Mouse (Mus musculus) liver, embryonic 11.5 days (tissue): ENCODE results near the gene Myog. TPM values are rescaled to one million over a fixed set of nuclear protein-coding genes. Genes with fewer than 3 reads are reported as not detected.

Experiments
- ATAC-seq: fragments of 200-750 bp; cut with Nextera tagmentation; replicated peaks from 2 replicates; pipeline ENCODE4 v1.8.0; 2017; ENCODE audit warnings: moderate number of reproducible peaks, mild to moderate bottlenecking, moderate TSS enrichment, moderate library complexity; ENCODE audit not compliant: low FRiP score
- DNase-seq: peaks from one replicate; pipeline ENCODE4 v3.0.0-alpha.2; 2017; ENCODE audit warnings: low spot score
- H3K27ac ChIP-seq: fragments of 300-500 bp; sonication (generic); 2 replicates; pipeline ENCODE4 v1.5.1; 2014; ENCODE audit warnings: mild to moderate bottlenecking, low read depth, low read length, control low read depth
- H3K27me3 ChIP-seq: fragments of 300-500 bp; sonication (generic); replicated peaks from 2 replicates; pipeline ENCODE4 v1.6.1; 2014; ENCODE audit warnings: low read length, mixed read lengths; ENCODE audit not compliant: control insufficient read depth, insufficient read depth
- H3K36me3 ChIP-seq: fragments of 300-500 bp; sonication (generic); 2 replicates; pipeline ENCODE4 v1.6.1; 2014; ENCODE audit warnings: mild to moderate bottlenecking, low read length, moderate library complexity, mixed read lengths; ENCODE audit not compliant: control insufficient read depth, insufficient read depth
- H3K4me1 ChIP-seq: fragments of 300-500 bp; sonication (generic); replicated peaks from 2 replicates; pipeline ENCODE4 v1.6.1; 2014; ENCODE audit warnings: low read length, mixed read lengths; ENCODE audit not compliant: control insufficient read depth, insufficient read depth
- H3K4me2 ChIP-seq: fragments of 300-500 bp; sonication (generic); 2 replicates; pipeline ENCODE4 v1.6.1; 2014; ENCODE audit warnings: mild to moderate bottlenecking, control low read depth, moderate library complexity
- H3K4me3 ChIP-seq: fragments of 300-500 bp; sonication (generic); 2 replicates; pipeline ENCODE4 v1.5.1; 2014; ENCODE audit warnings: low read depth, low read length, control low read depth
- H3K9ac ChIP-seq: fragments of 300-500 bp; sonication (generic); 2 replicates; pipeline ENCODE4 v1.6.1; 2014; ENCODE audit warnings: low read depth, low read length, control low read depth
- H3K9me3 ChIP-seq: fragments of 300-500 bp; sonication (generic); 2 replicates; pipeline ENCODE4 v1.6.1; 2016; ENCODE audit warnings: low read length, inconsistent platforms, mixed read lengths; ENCODE audit not compliant: control insufficient read depth
- WGBS: fragments of 180-500 bp; shearing (Covaris S2); extraction: QIAGEN DNeasy Blood & Tissue Kit; methylation state at CpG from one replicate; pipeline ENCODE4 v1.1.7; 2014; 5-methylcytosine and 5-hydroxymethylcytosine counted together
- polyA plus RNA-seq: library from polyadenylated mRNA; unstranded; fragments of >200 nt; fragmentation: Nextera tagmentation; extraction: Ambion mirVana; gene quantifications from 2 replicates; pipeline ENCODE4 v1.2.1, GENCODE M21; 2014

The Myog gene
- polyA plus RNA-seq, 1 experiment from 2014 or later: 5.2 TPM

GRCm38 (mm10) chr1:134291555-134291954 lies 1.8 kb downstream of the Myog start:
- H3K27ac ChIP-seq: no peak overlapping the region
- H3K36me3 ChIP-seq: no peaks in the 10 kb centered on the region
- no peaks in the 10 kb centered on the region for H3K4me1 ChIP-seq
- no peaks in the 10 kb centered on the region for H3K9me3 ChIP-seq
- ATAC-seq (no peak), DNase-seq (no peak)
- H3K4me3 ChIP-seq: no peak overlapping the region
- WGBS: 78% methylated on average over 8 of the region's 8 CpGs
- no peaks in the 10 kb centered on the region for H3K27me3 ChIP-seq
- no peak overlapping the region for H3K4me2 ChIP-seq
- no peak overlapping the region for H3K9ac ChIP-seq

DNA sequence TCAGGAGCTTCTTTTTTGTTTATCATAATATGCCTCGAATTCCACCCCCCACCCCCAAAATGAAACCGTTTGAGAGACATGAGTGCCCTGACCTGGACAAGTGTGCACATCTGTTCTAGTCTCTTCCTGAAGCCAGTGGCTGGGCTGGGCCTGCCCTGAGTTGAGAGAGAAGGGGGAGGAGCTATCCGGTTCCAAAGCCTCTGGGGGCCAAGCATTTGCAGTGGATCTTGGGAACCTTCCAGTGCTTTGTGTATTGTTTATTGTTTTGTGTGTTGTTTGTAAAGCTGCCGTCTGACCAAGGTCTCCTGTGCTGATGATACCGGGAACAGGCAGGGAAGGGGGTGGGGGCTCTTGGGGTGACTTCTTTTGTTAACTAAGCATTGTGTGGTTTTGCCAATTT lies 2.3 kb downstream of the Myog start:
- Histone ChIP-seq H3K4me3 (no peak overlapping the region), H3K27ac (no peak overlapping the region), H3K36me3 (no peaks in the 10 kb centered on the region), H3K4me2 (no peak overlapping the region), H3K9me3 (no peaks in the 10 kb centered on the region), H3K4me1 (no peaks in the 10 kb centered on the region), H3K9ac (no peak overlapping the region), H3K27me3 (peaks cover under 1% of the 10 kb centered on the region; the same call in 1 of the 2 replicates)
- ATAC-seq (no peak), DNase-seq (no peak)
- WGBS: 34% methylated on average over 5 of the region's 5 CpGs

GRCm38 (mm10) chr1:134292601-134293000 lies 2.8 kb downstream of the Myog start:
- Histone ChIP-seq H3K4me2 (no peak overlapping the region), H3K4me3 (no peak overlapping the region), H3K27me3 (peaks cover 6% of the 10 kb centered on the region), H3K4me1 (no peaks in the 10 kb centered on the region), H3K9me3 (no peaks in the 10 kb centered on the region), H3K9ac (no peak overlapping the region), H3K36me3 (0 out of 2 replicates have a peak, but pooled peaks cover 2% of the 10 kb centered on the region), H3K27ac (no peak overlapping the region)
- DNase-seq (no peak), ATAC-seq (no peak)
- WGBS: 64% methylated on average over 9 of the region's 9 CpGs

GRCm38 (mm10) chr1:134293276-134293675 lies 3.5 kb downstream of the Myog start:
- peaks cover under 1% of the 10 kb centered on the region for H3K4me1 ChIP-seq
- WGBS: 78% methylated on average over 7 of the region's 7 CpGs
- H3K4me2 ChIP-seq: no peak overlapping the region
- no peak overlapping the region for H3K4me3 ChIP-seq
- H3K27me3 ChIP-seq: peaks cover 12% of the 10 kb centered on the region
- DNase-seq (no peak), ATAC-seq (no peak)
- no peaks in the 10 kb centered on the region for H3K9me3 ChIP-seq
- no peak overlapping the region for H3K27ac ChIP-seq
- 0 out of 2 replicates have a peak, but pooled peaks cover 2% of the 10 kb centered on the region for H3K36me3 ChIP-seq
- H3K9ac ChIP-seq: no peak overlapping the region

GRCm38 (mm10) chr1:134293738-134294604 lies 4.2 kb downstream of the Myog start:
- Histone ChIP-seq H3K9me3 (no peaks in the 10 kb centered on the region), H3K4me1 (peaks cover 3% of the 10 kb centered on the region), H3K36me3 (0 out of 2 replicates have a peak, but pooled peaks cover 2% of the 10 kb centered on the region), H3K4me2 (no peak overlapping the region), H3K9ac (no peak overlapping the region), H3K27me3 (peaks cover 19% of the 10 kb centered on the region), H3K27ac (no peak overlapping the region), H3K4me3 (no peak overlapping the region)
- ATAC-seq (no peak), DNase-seq (no peak)
- WGBS: 76% methylated on average over 3 of the region's 3 CpGs

- Histone ChIP-seq H3K36me3 (0 out of 2 replicates have a peak, but pooled peaks cover 2% of the 10 kb centered on the region), H3K9ac (no peak overlapping the region), H3K4me3 (no peak overlapping the region), H3K4me1 (peaks cover 3% of the 10 kb centered on the region), H3K4me2 (no peak overlapping the region), H3K9me3 (no peaks in the 10 kb centered on the region), H3K27me3 (peaks cover 33% of the 10 kb centered on the region), H3K27ac (no peak overlapping the region)
- DNase-seq: no peak
- no peak for ATAC-seq
- WGBS: 92% methylated on average over 8 of the region's 8 CpGs
These were observed 7.5 kb downstream of the Myog start for GRCm38 (mm10) chr1:134297265-134297664.

DNA sequence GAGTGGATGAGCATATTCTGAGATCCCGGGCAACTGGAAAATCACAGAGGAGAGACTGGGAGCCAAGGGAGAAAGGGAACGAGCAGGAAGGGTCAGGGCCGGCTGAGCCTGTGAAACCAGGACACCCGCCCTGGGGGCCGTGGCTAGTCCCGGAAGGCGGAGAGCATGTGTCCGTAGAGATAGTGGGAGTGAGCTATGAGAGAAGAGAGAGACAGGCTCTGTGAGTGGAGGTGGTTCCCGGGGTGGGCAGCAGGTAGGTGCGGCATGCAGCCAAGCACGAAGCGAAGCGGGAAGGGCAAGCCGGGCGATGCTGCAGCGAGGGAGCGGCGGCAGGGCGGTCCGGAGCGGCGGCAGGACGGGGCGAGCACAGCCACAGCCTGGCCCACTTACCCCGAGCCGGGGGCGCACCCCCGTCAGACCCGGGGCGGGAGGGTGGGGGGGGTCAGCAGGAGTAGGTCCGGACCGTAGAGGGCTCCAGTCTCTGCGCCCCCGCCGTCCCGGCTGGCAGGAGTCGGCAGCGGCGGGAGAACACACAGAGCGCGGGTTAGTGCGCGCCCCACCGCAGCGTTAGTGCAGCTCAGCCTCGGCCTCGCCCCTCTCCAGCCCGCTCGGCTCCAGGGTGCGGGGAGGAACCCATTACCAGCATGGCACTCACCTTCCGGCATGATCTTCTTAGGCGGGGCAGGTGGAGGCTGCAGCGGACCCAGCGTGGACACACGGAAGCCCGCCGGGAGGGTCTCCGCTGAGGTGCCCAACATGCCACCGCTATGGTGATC lies 9.0 kb downstream of the Myog start:
- Histone ChIP-seq H3K27ac (no peak overlapping the region), H3K9me3 (no peaks in the 10 kb centered on the region), H3K4me3 (peak overlapping the region; percentile 58), H3K4me1 (peaks cover 6% of the 10 kb centered on the region), H3K27me3 (peaks cover 33% of the 10 kb centered on the region), H3K4me2 (peak overlapping the region; percentile 84), H3K9ac (peak overlapping the region; percentile 50), H3K36me3 (0 out of 2 replicates have a peak, but pooled peaks cover 2% of the 10 kb centered on the region)
- DNase-seq (peak; percentile 64), ATAC-seq (no peak; the same call in 1 of the 2 replicates)
- 5% methylated on average over 59 of the region's 59 CpGs for WGBS

GRCm38 (mm10) chr1:134302568-134303238 lies 12.9 kb downstream of the Myog start:
- Histone ChIP-seq H3K27ac (peak overlapping the region; percentile 58; the same call in 1 of the 2 replicates), H3K9me3 (no peaks in the 10 kb centered on the region), H3K4me1 (peaks cover 6% of the 10 kb centered on the region), H3K36me3 (no peaks in the 10 kb centered on the region), H3K27me3 (peaks cover 26% of the 10 kb centered on the region), H3K9ac (no peak overlapping the region), H3K4me3 (no peak overlapping the region), H3K4me2 (no peak overlapping the region; the same call in none of the 2 replicates)
- peak; percentile 53; the same call in 1 of the 2 replicates for ATAC-seq
- 40% methylated on average over 8 of the region's 8 CpGs for WGBS
- DNase-seq: no peak
